Mouse (Mus musculus) lung, postnatal 0 days (tissue): Measurements from ENCODE around the gene Gucy2c.

Experiments used
- CTCF ChIP-seq: IDR thresholded peaks from 2 replicates; pipeline ENCODE4 v1.5.1; 2016; ENCODE audit warnings: antibody characterized with exemption, mild to moderate bottlenecking
- EP300 ChIP-seq: IDR thresholded peaks from 2 replicates; pipeline ENCODE4 v1.6.1; 2016; ENCODE audit warnings: antibody characterized with exemption, mild to moderate bottlenecking, control low read depth

GRCm38 (mm10) chr6:136808631-136809046, 27.1 kb upstream of the Gucy2c start:
- TF ChIP-seq CTCF: no peak
- TF ChIP-seq EP300: no peak
